Mouse (Mus musculus): ENCODE results near the gene Rtl5. TPM values are rescaled to one million over a fixed set of nuclear protein-coding genes. Genes with fewer than 3 reads are reported as not detected.

Gene Rtl5
- polyA plus RNA-seq, 1 experiment from 2014 or later, result 0.92 TPM

- ATAC-seq (ENCODE audit: low read depth) (peak; percentile 6; the same call in 1 of the 2 replicates), DNase-seq (ENCODE audit: low spot score) (no peak)
- Histone ChIP-seq H3K27me3 (replicated peaks; ENCODE audit: control insufficient read depth, insufficient read depth, low read length) (peaks cover 8% of the 10 kb centered on the region; the same call in 1 of the 2 replicates), H3K27ac (replicated peaks; ENCODE audit: low read depth, low read length) (peak overlapping the region; percentile 74; the same call in 1 of the 2 replicates), H3K4me3 (ENCODE audit: low read depth, low read length) (peak overlapping the region; percentile 50), H3K4me1 (ENCODE audit: control insufficient read depth, insufficient read depth, low read length) (no peaks in the 10 kb centered on the region), H3K9me3 (ENCODE audit: control insufficient read depth, low read length) (no peaks in the 10 kb centered on the region), H3K9ac (ENCODE audit: low read depth, low read length) (peak overlapping the region; percentile 15; the same call in 1 of the 2 replicates), H3K4me2 (ENCODE audit: low read depth, low read length) (peak overlapping the region; percentile 66), H3K36me3 (ENCODE audit: control insufficient read depth, insufficient read depth, low read length) (no peaks in the 10 kb centered on the region)
- WGBS, result 24% methylated on average over 2 of the region's 2 CpGs
Measured at GRCm38 (mm10) chrX:102071517-102071916, 413 bp upstream of the Rtl5 start.

GRCm38 (mm10) chrX:102068811-102069540 lies 2.1 kb downstream of the Rtl5 start:
- ATAC-seq (ENCODE audit: low read depth) (no peak), DNase-seq (ENCODE audit: low spot score) (no peak)
- no peak overlapping the region for H3K27ac ChIP-seq (replicated peaks; ENCODE audit: low read depth, low read length)
- H3K27me3 ChIP-seq (replicated peaks; ENCODE audit: control insufficient read depth, insufficient read depth, low read length), result peaks cover 8% of the 10 kb centered on the region; the same call in 1 of the 2 replicates
- H3K4me3 ChIP-seq (ENCODE audit: low read depth, low read length), result no peak overlapping the region
- H3K4me2 ChIP-seq (ENCODE audit: low read depth, low read length), result no peak overlapping the region
- 91% methylated on average over 21 of the region's 24 CpGs for WGBS
- H3K36me3 ChIP-seq (ENCODE audit: control insufficient read depth, insufficient read depth, low read length), result no peaks in the 10 kb centered on the region
- no peaks in the 10 kb centered on the region for H3K9me3 ChIP-seq (ENCODE audit: control insufficient read depth, low read length)
- peaks cover 3% of the 10 kb centered on the region; the same call in 1 of the 2 replicates for H3K4me1 ChIP-seq (ENCODE audit: control insufficient read depth, insufficient read depth, low read length)
- no peak overlapping the region for H3K9ac ChIP-seq (ENCODE audit: low read depth, low read length)

GRCm38 (mm10) chrX:102067118-102067517 lies 4.0 kb downstream of the Rtl5 start:
- no peak overlapping the region for H3K4me3 ChIP-seq (ENCODE audit: low read depth, low read length)
- no peak overlapping the region for H3K9ac ChIP-seq (ENCODE audit: low read depth, low read length)
- H3K4me2 ChIP-seq (ENCODE audit: low read depth, low read length), result no peak overlapping the region
- peaks cover 5% of the 10 kb centered on the region; the same call in 1 of the 2 replicates for H3K4me1 ChIP-seq (ENCODE audit: control insufficient read depth, insufficient read depth, low read length)
- H3K27ac ChIP-seq (replicated peaks; ENCODE audit: low read depth, low read length), result no peak overlapping the region
- 72% methylated on average over 6 of the region's 6 CpGs for WGBS
- DNase-seq (ENCODE audit: low spot score), result no peak
- no peaks in the 10 kb centered on the region for H3K36me3 ChIP-seq (ENCODE audit: control insufficient read depth, insufficient read depth, low read length)
- ATAC-seq (ENCODE audit: low read depth), result no peak
- H3K9me3 ChIP-seq (ENCODE audit: control insufficient read depth, low read length), result no peaks in the 10 kb centered on the region
- H3K27me3 ChIP-seq (replicated peaks; ENCODE audit: control insufficient read depth, insufficient read depth, low read length), result peaks cover 8% of the 10 kb centered on the region; the same call in 1 of the 2 replicates

- no peak overlapping the region for H3K9ac ChIP-seq (ENCODE audit: low read depth, low read length)
- ATAC-seq (ENCODE audit: low read depth) (peak; percentile 39; the same call in 1 of the 2 replicates), DNase-seq (ENCODE audit: low spot score) (peak; percentile 86)
- H3K4me3 ChIP-seq (ENCODE audit: low read depth, low read length), result no peak overlapping the region
- H3K36me3 ChIP-seq (ENCODE audit: control insufficient read depth, insufficient read depth, low read length), result no peaks in the 10 kb centered on the region
- H3K4me1 ChIP-seq (ENCODE audit: control insufficient read depth, insufficient read depth, low read length), result peaks cover 5% of the 10 kb centered on the region; the same call in 1 of the 2 replicates
- H3K9me3 ChIP-seq (ENCODE audit: control insufficient read depth, low read length), result no peaks in the 10 kb centered on the region
- no peak overlapping the region for H3K27ac ChIP-seq (replicated peaks; ENCODE audit: low read depth, low read length)
- 15% methylated on average over 9 of the region's 9 CpGs for WGBS
- H3K4me2 ChIP-seq (ENCODE audit: low read depth, low read length), result no peak overlapping the region
- peaks cover 3% of the 10 kb centered on the region; the same call in 1 of the 2 replicates for H3K27me3 ChIP-seq (replicated peaks; ENCODE audit: control insufficient read depth, insufficient read depth, low read length)
Measured at GRCm38 (mm10) chrX:102066134-102066533, 5.0 kb downstream of the Rtl5 start.

GRCm38 (mm10) chrX:102065213-102065775 lies 5.8 kb downstream of the Rtl5 start:
- H3K27me3 ChIP-seq (replicated peaks; ENCODE audit: control insufficient read depth, insufficient read depth, low read length), result peaks cover under 1% of the 10 kb centered on the region; the same call in 1 of the 2 replicates
- ATAC-seq (ENCODE audit: low read depth), result no peak
- no peaks in the 10 kb centered on the region for H3K9me3 ChIP-seq (ENCODE audit: control insufficient read depth, low read length)
- H3K36me3 ChIP-seq (ENCODE audit: control insufficient read depth, insufficient read depth, low read length), result no peaks in the 10 kb centered on the region
- H3K4me2 ChIP-seq (ENCODE audit: low read depth, low read length), result no peak overlapping the region
- H3K27ac ChIP-seq (replicated peaks; ENCODE audit: low read depth, low read length), result no peak overlapping the region
- peaks cover 8% of the 10 kb centered on the region for H3K4me1 ChIP-seq (ENCODE audit: control insufficient read depth, insufficient read depth, low read length)
- H3K9ac ChIP-seq (ENCODE audit: low read depth, low read length), result no peak overlapping the region
- no peak for DNase-seq (ENCODE audit: low spot score)
- WGBS, result 53% methylated on average over 4 of the region's 4 CpGs
- H3K4me3 ChIP-seq (ENCODE audit: low read depth, low read length), result no peak overlapping the region

- no peak overlapping the region for H3K9ac ChIP-seq (ENCODE audit: low read depth, low read length)
- peaks cover 3% of the 10 kb centered on the region; the same call in 1 of the 2 replicates for H3K27me3 ChIP-seq (replicated peaks; ENCODE audit: control insufficient read depth, insufficient read depth, low read length)
- H3K27ac ChIP-seq (replicated peaks; ENCODE audit: low read depth, low read length), result no peak overlapping the region
- ATAC-seq (ENCODE audit: low read depth), result no peak
- 49% methylated on average over 3 of the region's 3 CpGs for WGBS
- H3K4me1 ChIP-seq (ENCODE audit: control insufficient read depth, insufficient read depth, low read length), result peaks cover 11% of the 10 kb centered on the region
- no peak for DNase-seq (ENCODE audit: low spot score)
- H3K4me3 ChIP-seq (ENCODE audit: low read depth, low read length), result no peak overlapping the region
- no peaks in the 10 kb centered on the region for H3K9me3 ChIP-seq (ENCODE audit: control insufficient read depth, low read length)
- H3K36me3 ChIP-seq (ENCODE audit: control insufficient read depth, insufficient read depth, low read length), result no peaks in the 10 kb centered on the region
- no peak overlapping the region for H3K4me2 ChIP-seq (ENCODE audit: low read depth, low read length)
Measured at GRCm38 (mm10) chrX:102064062-102064461, 7.0 kb downstream of the Rtl5 start.

GRCm38 (mm10) chrX:102060891-102061290 lies 10.2 kb downstream of the Rtl5 start:
- peak; percentile 87 for ATAC-seq (ENCODE audit: low read depth)
- H3K36me3 ChIP-seq (ENCODE audit: control insufficient read depth, insufficient read depth, low read length), result no peaks in the 10 kb centered on the region
- peak; percentile 90 for DNase-seq (ENCODE audit: low spot score)
- peaks cover 3% of the 10 kb centered on the region; the same call in 1 of the 2 replicates for H3K27me3 ChIP-seq (replicated peaks; ENCODE audit: control insufficient read depth, insufficient read depth, low read length)
- no peaks in the 10 kb centered on the region for H3K9me3 ChIP-seq (ENCODE audit: control insufficient read depth, low read length)
- H3K9ac ChIP-seq (ENCODE audit: low read depth, low read length), result no peak overlapping the region
- H3K27ac ChIP-seq (replicated peaks; ENCODE audit: low read depth, low read length), result no peak overlapping the region
- H3K4me3 ChIP-seq (ENCODE audit: low read depth, low read length), result no peak overlapping the region
- WGBS, result 42% methylated on average over 2 of the region's 2 CpGs
- H3K4me1 ChIP-seq (ENCODE audit: control insufficient read depth, insufficient read depth, low read length), result peaks cover 11% of the 10 kb centered on the region
- no peak overlapping the region for H3K4me2 ChIP-seq (ENCODE audit: low read depth, low read length)

- no peak overlapping the region for H3K4me3 ChIP-seq (ENCODE audit: low read depth, low read length)
- H3K27me3 ChIP-seq (replicated peaks; ENCODE audit: control insufficient read depth, insufficient read depth, low read length), result peaks cover 3% of the 10 kb centered on the region; the same call in 1 of the 2 replicates
- 65% methylated on average over 5 of the region's 5 CpGs for WGBS
- no peak overlapping the region for H3K4me2 ChIP-seq (ENCODE audit: low read depth, low read length)
- peak; percentile 38; the same call in 1 of the 2 replicates for ATAC-seq (ENCODE audit: low read depth)
- no peaks in the 10 kb centered on the region for H3K9me3 ChIP-seq (ENCODE audit: control insufficient read depth, low read length)
- H3K27ac ChIP-seq (replicated peaks; ENCODE audit: low read depth, low read length), result 0 out of 2 replicates have a peak overlapping the region, but pooled peaks have one; percentile 10
- peak; percentile 65 for DNase-seq (ENCODE audit: low spot score)
- peaks cover 11% of the 10 kb centered on the region for H3K4me1 ChIP-seq (ENCODE audit: control insufficient read depth, insufficient read depth, low read length)
- H3K36me3 ChIP-seq (ENCODE audit: control insufficient read depth, insufficient read depth, low read length), result no peaks in the 10 kb centered on the region
- H3K9ac ChIP-seq (ENCODE audit: low read depth, low read length), result no peak overlapping the region
Measured at GRCm38 (mm10) chrX:102060243-102060642, 10.9 kb downstream of the Rtl5 start.

All from embryonic facial prominence, embryonic 14.5 days (tissue).